In genomic region chr11:53605609-53606008, GRCm38 (mm10) we compare ENCODE assay signal across 15 mouse cellular contexts. TPM values are rescaled to one million over a fixed set of nuclear protein-coding genes. Genes with fewer than 3 reads are reported as not detected.
DNase-seq lines count a peak whose midpoint lies in the region; ATAC-seq and TF ChIP-seq lines count a peak whose summit lies in the region.
"Had no signal": no experiment of that assay in that cellular context is flagged by ENCODE, and none has a peak within 500 bp of the region (broad histone marks: within the 10 kb centered on the region; RNA-seq: fewer than 3 reads in every experiment).

No protein-coding gene starts in this region.

- no peak for DNase-seq in forebrain, embryonic 10.5 days (ENCODE audit: extremely low spot score, low spot score)
- no peak for DNase-seq in forebrain, postnatal 0 days
- DNase-seq in kidney, adult 8-10 months, result no peak
- peak; percentile 3 for DNase-seq in T-cell, adult 2 months (ENCODE audit: low spot score)
- DNase-seq in liver, postnatal 0 days, result no peak
- DNase-seq in adipocyte (ENCODE audit: low spot score), result no peak
- no peak for DNase-seq in layer of hippocampus, adult 11-12 months (ENCODE audit: low spot score)
- DNase-seq: cerebellum, adult 18-20 months; thymus, adult 18-20 months had no signal

- no peak for TF ChIP-seq CTCF in forebrain, postnatal 0 days (IDR thresholded peaks at IDR 0.05; ENCODE audit: low read depth)
- no peak for TF ChIP-seq CTCF in liver, postnatal 0 days (IDR thresholded peaks at IDR 0.05; ENCODE audit: low read depth)

- H3K4me1 ChIP-seq in forebrain, embryonic 10.5 days, result peaks cover 17% of the 10 kb centered on the region
- no peaks in the 10 kb centered on the region for H3K4me1 ChIP-seq in forebrain, postnatal 0 days (ENCODE audit: insufficient read depth)
- peaks cover 7% of the 10 kb centered on the region for H3K4me1 ChIP-seq in kidney, embryonic 16.5 days (ENCODE audit: insufficient read depth, low read length)
- H3K4me1 ChIP-seq in liver, postnatal 0 days (ENCODE audit: insufficient read depth), result no peaks in the 10 kb centered on the region

- no peak for TF ChIP-seq EP300 in liver, postnatal 0 days (IDR thresholded peaks at IDR 0.05; ENCODE audit: low read depth)

- peak overlapping the region; percentile 19; the same call in 1 of the 2 replicates for H3K4me3 ChIP-seq in forebrain, embryonic 10.5 days
- H3K4me3 ChIP-seq in forebrain, postnatal 0 days (ENCODE audit: low read depth, low read length), result no peak overlapping the region
- H3K4me3 ChIP-seq in kidney, embryonic 16.5 days (ENCODE audit: low read length), result no peak overlapping the region
- no peak overlapping the region for H3K4me3 ChIP-seq in liver, postnatal 0 days (ENCODE audit: low read depth, low read length)
- H3K4me3 ChIP-seq: limb, embryonic 13.5 days had no signal

- peaks cover 5% of the 10 kb centered on the region; the same call in 1 of the 2 replicates for H3K27me3 ChIP-seq in forebrain, embryonic 10.5 days (ENCODE audit: poor library complexity, severe bottlenecking)
- H3K27me3 ChIP-seq in forebrain, postnatal 0 days (ENCODE audit: insufficient read depth, low read length), result no peaks in the 10 kb centered on the region
- H3K27me3 ChIP-seq in kidney, embryonic 16.5 days (ENCODE audit: insufficient read depth, low read length), result no peaks in the 10 kb centered on the region
- H3K27me3 ChIP-seq in liver, postnatal 0 days (ENCODE audit: insufficient read depth, low read length), result no peaks in the 10 kb centered on the region
- H3K27me3 ChIP-seq: limb, embryonic 13.5 days had no signal

- H3K9me3 ChIP-seq in forebrain, embryonic 10.5 days, result no peaks in the 10 kb centered on the region
- H3K9me3 ChIP-seq in forebrain, postnatal 0 days (ENCODE audit: low read length), result no peaks in the 10 kb centered on the region
- no peaks in the 10 kb centered on the region for H3K9me3 ChIP-seq in kidney, embryonic 16.5 days (ENCODE audit: low read length)
- H3K9me3 ChIP-seq in liver, postnatal 0 days (ENCODE audit: low read length), result no peaks in the 10 kb centered on the region
- H3K9me3 ChIP-seq: limb, embryonic 13.5 days had no signal

- no peak for ATAC-seq in forebrain, postnatal 0 days
- no peak for ATAC-seq in kidney, embryonic 16.5 days (ENCODE audit: low FRiP score, low TSS enrichment)
- no peak for ATAC-seq in liver, postnatal 0 days

- 7% methylated on average over 12 of the region's 12 CpGs for WGBS in forebrain, embryonic 10.5 days
- 10% methylated on average over 12 of the region's 12 CpGs for WGBS in forebrain, postnatal 0 days
- WGBS in kidney, embryonic 16.5 days, result 6% methylated on average over 12 of the region's 12 CpGs
- 10% methylated on average over 12 of the region's 12 CpGs for WGBS in liver, postnatal 0 days (ENCODE audit: insufficient replicate concordance)

- H3K4me2 ChIP-seq in forebrain, postnatal 0 days (ENCODE audit: low read depth), result no peak overlapping the region
- H3K4me2 ChIP-seq in kidney, embryonic 16.5 days (replicated peaks; ENCODE audit: low read depth, low read length), result peak overlapping the region; percentile 21; the same call in 1 of the 2 replicates
- H3K4me2 ChIP-seq in liver, postnatal 0 days (ENCODE audit: low read depth, low read length), result peak overlapping the region; percentile 4; the same call in 1 of the 2 replicates
- H3K4me2 ChIP-seq: limb, embryonic 13.5 days had no signal

- H3K36me3 ChIP-seq in forebrain, embryonic 10.5 days (replicated peaks), result peaks cover 18% of the 10 kb centered on the region
- peaks cover 23% of the 10 kb centered on the region for H3K36me3 ChIP-seq in forebrain, postnatal 0 days (ENCODE audit: insufficient read depth)
- H3K36me3 ChIP-seq in kidney, embryonic 16.5 days (ENCODE audit: insufficient read depth, low read length), result no peaks in the 10 kb centered on the region; the same call in 1 of the 2 replicates
- H3K36me3 ChIP-seq in liver, postnatal 0 days (replicated peaks; ENCODE audit: insufficient read depth, low read length), result no peaks in the 10 kb centered on the region

- H3K27ac ChIP-seq in forebrain, embryonic 10.5 days, result no peak overlapping the region
- H3K27ac ChIP-seq in forebrain, postnatal 0 days (ENCODE audit: low read depth, low read length), result no peak overlapping the region
- no peak overlapping the region for H3K27ac ChIP-seq in kidney, embryonic 16.5 days (ENCODE audit: low read length)
- no peak overlapping the region for H3K27ac ChIP-seq in liver, postnatal 0 days (ENCODE audit: low read depth)
- H3K27ac ChIP-seq: limb, embryonic 13.5 days had no signal

- H3K9ac ChIP-seq in forebrain, postnatal 0 days, result no peak overlapping the region
- H3K9ac ChIP-seq in kidney, embryonic 16.5 days (replicated peaks; ENCODE audit: low read length), result no peak overlapping the region
- no peak overlapping the region for H3K9ac ChIP-seq in liver, postnatal 0 days (replicated peaks)
- H3K9ac ChIP-seq: limb, embryonic 13.5 days had no signal

RNA-seq across cellular contexts. Expression of gene Il4, which starts 12.9 kb away (rescaled TPM):
- polyA plus RNA-seq in forebrain, embryonic 10.5 days (2016; fragmentation: Nextera tagmentation; extraction: Ambion mirVana), result 0.77 and 0.96 TPM in 2 replicates
- total RNA-seq in forebrain, postnatal 0 days (2014; rRNA removed), result not detected in 2 replicates
- polyA plus RNA-seq in forebrain, postnatal 0 days (2015; fragmentation: Nextera tagmentation; extraction: Ambion mirVana), result 2.5 and 3.4 TPM in 2 replicates
- 0.36 and 0.97 TPM in 2 replicates for polyA plus RNA-seq in kidney, embryonic 16.5 days (2015; fragmentation: Nextera tagmentation; extraction: Ambion mirVana)
- 0.28 TPM in 1 of 2 replicates, not detected in the other for polyA plus RNA-seq in liver, postnatal 0 days (2015; fragmentation: Nextera tagmentation; extraction: Ambion mirVana)
- polyA plus RNA-seq: large intestine, adult 2 months; small intestine, adult 2 months had no signal

RNA-seq across cellular contexts. Expression of gene Il13, which starts 28.9 kb away (rescaled TPM):
- not detected in 2 replicates for polyA plus RNA-seq in forebrain, embryonic 10.5 days (2016; fragmentation: Nextera tagmentation; extraction: Ambion mirVana)
- total RNA-seq in forebrain, postnatal 0 days (2014; rRNA removed), result not detected in 2 replicates
- polyA plus RNA-seq in forebrain, postnatal 0 days (2015; fragmentation: Nextera tagmentation; extraction: Ambion mirVana), result not detected in 2 replicates
- not detected in 2 replicates for polyA plus RNA-seq in kidney, embryonic 16.5 days (2015; fragmentation: Nextera tagmentation; extraction: Ambion mirVana)
- polyA plus RNA-seq in liver, postnatal 0 days (2015; fragmentation: Nextera tagmentation; extraction: Ambion mirVana), result not detected in 2 replicates
- total RNA-seq: hematopoietic stem cell, adult 5-6 weeks had no signal
- polyA plus RNA-seq: neural tube, embryonic 11.5 days had no signal

RNA-seq across cellular contexts. Expression of gene Kif3a, which starts 38.4 kb away (rescaled TPM):
- 78.4 and 82.2 TPM in 2 replicates for polyA plus RNA-seq in forebrain, embryonic 10.5 days (2016; fragmentation: Nextera tagmentation; extraction: Ambion mirVana)
- 103 and 118 TPM in 2 replicates for total RNA-seq in forebrain, postnatal 0 days (2014; rRNA removed)
- 241 and 330 TPM in 2 replicates for polyA plus RNA-seq in forebrain, postnatal 0 days (2015; fragmentation: Nextera tagmentation; extraction: Ambion mirVana)
- polyA plus RNA-seq in kidney, embryonic 16.5 days (2015; fragmentation: Nextera tagmentation; extraction: Ambion mirVana), result 62.8 and 72.5 TPM in 2 replicates
- polyA plus RNA-seq in liver, postnatal 0 days (2015; fragmentation: Nextera tagmentation; extraction: Ambion mirVana), result 5.3 and 7.1 TPM in 2 replicates
